Mouse (Mus musculus) testis, adult 2 months (tissue): ENCODE measurements at regions not wholly inside any gene's neighbourhood (a gene's known extent, or its start where the extent isn't known, plus 50 kb on each side); places are given as distances from the start of the nearest gene placed in this dataset.
"Not testable (repeated sequence)": the region's sequence is repeated elsewhere in the genome, so short reads cannot be mapped to it uniquely, and the experiment has no call there.

Source experiments
- H3K27ac ChIP-seq: fragments of 200-500 bp; 2 replicates; pipeline ENCODE4 v1.5.1; 2012; ENCODE audit warnings: low read depth, low read length; ENCODE audit not compliant: control insufficient read depth, insufficient read depth
- H3K27me3 ChIP-seq: fragments of 200-500 bp; 2 replicates; pipeline ENCODE4 v1.6.1; 2012; ENCODE audit warnings: mild to moderate bottlenecking, low read length, moderate library complexity; ENCODE audit not compliant: control insufficient read depth, insufficient read depth
- H3K36me3 ChIP-seq: fragments of 200-500 bp; 2 replicates; pipeline ENCODE4 v1.6.1; 2012; ENCODE audit warnings: mild to moderate bottlenecking, low read length; ENCODE audit not compliant: control insufficient read depth, insufficient read depth
- H3K4me1 ChIP-seq: fragments of 200-500 bp; 2 replicates; pipeline ENCODE4 v1.6.1; 2012; ENCODE audit warnings: low read length; ENCODE audit not compliant: control insufficient read depth, insufficient read depth
- H3K4me3 ChIP-seq: fragments of 200-500 bp; 2 replicates; pipeline ENCODE4 v1.5.1; 2012; ENCODE audit warnings: low read depth, mild to moderate bottlenecking, low read length, moderate library complexity, mixed read lengths; ENCODE audit not compliant: control insufficient read depth
- CTCF ChIP-seq: fragments of 200-500 bp; IDR thresholded peaks from 2 replicates; pipeline ENCODE4 v1.5.1; 2012; ENCODE audit warnings: low read depth, mild to moderate bottlenecking, inconsistent platforms, low read length, moderate library complexity; ENCODE audit not compliant: control insufficient read depth, insufficient read depth, insufficient replicate concordance
- POLR2A ChIP-seq: fragments of 200-500 bp; IDR thresholded peaks from 2 replicates; pipeline ENCODE4 v1.6.1; 2012; ENCODE audit warnings: low read depth, mild to moderate bottlenecking, inconsistent platforms, low read length, moderate library complexity; ENCODE audit not compliant: control insufficient read depth

DNA sequence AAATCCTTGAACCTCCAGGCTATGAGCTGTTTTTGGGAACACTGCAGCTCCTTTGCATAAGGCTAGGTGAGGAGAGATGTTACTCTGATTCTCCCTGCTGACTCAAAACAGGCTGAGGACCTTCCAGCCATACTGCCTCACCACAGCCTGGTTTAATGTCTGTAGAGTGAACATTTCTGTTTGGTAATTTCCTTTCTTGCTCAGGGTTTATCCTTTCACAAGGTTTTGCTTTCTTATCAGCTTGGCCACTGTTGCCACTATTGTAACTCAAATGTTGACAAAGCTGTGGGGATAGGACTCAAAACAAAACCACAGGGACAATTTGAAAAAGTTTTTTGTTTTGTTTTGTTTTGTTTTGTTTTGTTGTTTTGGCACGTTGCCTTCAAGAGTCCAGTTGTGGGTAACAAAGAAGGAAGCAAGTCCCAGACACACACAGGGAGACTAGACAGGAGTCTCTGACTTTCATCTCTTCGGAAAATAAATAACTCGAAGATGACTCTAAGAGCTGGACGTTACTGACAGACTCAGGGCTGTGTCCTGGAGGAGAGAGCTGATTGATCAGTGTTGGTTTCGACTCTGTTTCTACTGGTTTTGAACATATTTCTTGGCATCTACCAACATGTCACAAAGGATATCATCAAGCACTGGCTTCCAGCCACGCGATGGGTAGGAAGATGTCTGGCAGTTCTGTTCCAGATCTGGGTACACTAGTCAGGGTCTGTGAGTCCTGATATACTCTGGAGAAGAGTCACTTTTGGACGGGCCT, 268.9 kb upstream of the Arglu1 start:
- Histone ChIP-seq H3K4me3 (no peak overlapping the region), H3K36me3 (no peaks in the 10 kb centered on the region), H3K27me3 (no peaks in the 10 kb centered on the region), H3K27ac (no peak overlapping the region), H3K4me1 (no peaks in the 10 kb centered on the region)
- no peak for TF ChIP-seq POLR2A
- no peak for TF ChIP-seq CTCF

DNA sequence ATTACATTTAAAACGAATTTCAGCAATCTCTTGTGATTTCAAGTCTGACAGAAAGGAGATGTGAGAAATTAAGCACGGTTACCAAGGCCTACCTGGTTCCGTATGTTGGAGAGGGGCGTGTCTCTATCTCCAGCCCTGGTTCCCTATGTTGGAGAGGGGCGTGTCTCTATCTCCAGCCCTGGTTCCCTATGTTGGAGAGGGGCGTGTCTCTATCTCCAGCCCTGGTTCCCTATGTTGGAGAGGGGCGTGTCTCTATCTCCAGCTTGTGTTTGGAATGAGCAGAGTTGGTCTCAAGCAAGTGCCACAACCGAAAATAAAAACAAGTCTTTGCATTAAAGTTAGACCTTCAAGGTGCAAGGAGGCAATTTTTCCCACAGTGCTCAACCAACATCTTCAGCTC, 267.8 kb upstream of the Arglu1 start:
- H3K36me3 ChIP-seq, H3K4me1 ChIP-seq: not testable (repeated sequence)

DNA sequence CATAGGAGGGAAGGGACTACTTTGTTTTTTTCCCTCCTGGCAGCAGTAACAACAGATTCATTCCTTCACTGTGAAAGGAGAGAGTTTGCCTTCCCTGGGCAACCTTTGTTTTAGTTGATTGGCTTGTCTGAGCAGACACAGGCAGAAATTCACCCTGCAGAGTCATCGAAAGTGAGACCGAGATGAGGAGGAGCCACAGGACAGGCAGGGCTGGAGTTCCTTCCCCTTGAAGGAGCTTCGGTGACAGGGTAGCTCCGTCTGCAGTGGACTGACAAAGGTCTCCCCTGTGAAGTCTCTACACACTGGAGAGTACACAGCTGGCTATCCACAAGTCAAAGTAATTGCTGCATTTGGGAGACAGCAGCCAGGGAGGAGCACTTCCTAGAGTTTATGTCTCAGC, 261.9 kb upstream of the Arglu1 start:
- Histone ChIP-seq H3K27ac (no peak overlapping the region), H3K36me3 (no peaks in the 10 kb centered on the region), H3K27me3 (no peaks in the 10 kb centered on the region), H3K4me3 (no peak overlapping the region), H3K4me1 (no peaks in the 10 kb centered on the region)
- no peak for TF ChIP-seq POLR2A
- no peak for TF ChIP-seq CTCF

More for the DNA sequence above, 267.8 kb upstream of the Arglu1 start:
- H3K27me3 ChIP-seq, H3K4me3 ChIP-seq, H3K27ac ChIP-seq: not testable (repeated sequence)

DNA sequence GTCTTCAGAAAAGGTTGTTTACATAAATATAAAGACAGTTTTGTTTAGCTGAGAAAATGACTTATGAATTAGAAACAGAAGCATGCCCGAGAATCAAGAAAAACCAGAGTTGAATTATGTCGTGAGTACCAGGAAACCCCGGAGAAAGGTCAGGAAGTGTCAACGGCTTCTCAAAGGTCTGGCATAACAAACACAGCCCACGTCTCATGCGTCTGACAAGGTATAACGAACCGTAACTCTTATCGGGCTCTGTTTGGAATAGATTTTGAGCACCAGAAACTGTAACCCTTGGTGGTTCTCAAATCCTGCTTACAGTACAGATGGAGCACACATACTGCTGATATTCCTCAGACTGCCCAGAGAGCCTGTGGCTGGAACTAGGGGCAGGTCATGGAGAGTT, 260.9 kb upstream of the Arglu1 start:
- Histone ChIP-seq H3K4me3 (no peak overlapping the region), H3K27me3 (no peaks in the 10 kb centered on the region), H3K36me3 (no peaks in the 10 kb centered on the region), H3K4me1 (no peaks in the 10 kb centered on the region), H3K27ac (no peak overlapping the region)
- no peak for TF ChIP-seq CTCF
- no peak for TF ChIP-seq POLR2A

DNA sequence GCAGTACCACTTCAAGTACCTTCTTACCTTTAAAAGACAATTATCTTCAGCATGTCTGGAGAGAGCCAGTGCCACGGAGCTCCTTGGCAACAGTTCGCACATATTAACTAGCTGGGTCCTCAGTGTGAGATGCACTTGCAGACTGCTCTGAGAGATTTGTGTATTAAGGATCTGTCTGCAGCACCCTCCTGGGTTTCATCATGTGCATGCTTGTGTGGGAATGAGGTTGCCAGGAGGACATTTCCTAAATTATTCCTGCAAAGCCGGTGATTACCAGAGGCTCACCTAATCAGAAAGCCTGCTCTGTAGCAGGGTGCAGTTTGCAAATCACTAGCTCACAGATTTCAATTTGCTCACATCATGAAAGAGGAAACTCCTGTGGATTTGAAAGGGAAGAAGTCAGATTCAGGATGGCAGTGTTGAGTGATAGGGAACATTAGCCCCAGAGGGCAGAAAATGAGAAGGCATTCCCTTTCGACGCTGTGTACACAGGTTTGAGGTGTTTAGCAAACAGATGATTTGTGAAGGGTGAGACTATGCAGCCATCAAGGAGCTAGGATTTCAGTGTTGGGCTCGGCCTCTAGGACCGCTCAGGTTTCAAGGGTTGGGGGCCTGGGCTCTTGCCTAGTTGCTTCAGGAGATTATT, 257.3 kb upstream of the Arglu1 start:
- no peak overlapping the region for H3K27ac ChIP-seq
- TF ChIP-seq CTCF (no peak), POLR2A (no peak)

DNA sequence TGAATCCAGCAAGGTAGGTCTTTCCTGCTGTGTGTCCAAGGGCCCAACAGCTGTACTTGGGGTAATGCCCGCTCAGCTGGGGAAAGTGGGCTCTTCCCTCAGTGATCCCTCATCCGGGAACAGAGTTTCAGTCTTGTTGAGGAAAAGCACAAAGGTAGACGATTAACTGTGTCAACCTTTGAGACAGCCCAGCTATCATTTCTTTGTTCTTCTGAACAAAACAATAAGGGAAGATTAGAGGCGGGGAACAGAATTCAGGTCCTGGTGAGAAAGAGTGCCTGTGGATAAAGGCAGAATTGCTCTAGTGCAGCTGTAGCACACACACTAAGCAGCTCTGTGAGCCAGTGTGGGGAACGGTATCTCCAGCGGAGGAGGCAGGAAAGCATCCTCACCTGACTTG, 252.7 kb upstream of the Arglu1 start:
- TF ChIP-seq POLR2A (no peak), CTCF (no peak)
- no peaks in the 10 kb centered on the region for H3K27me3 ChIP-seq
- no peak overlapping the region for H3K27ac ChIP-seq
- no peaks in the 10 kb centered on the region for H3K36me3 ChIP-seq
- no peak overlapping the region for H3K4me3 ChIP-seq
- H3K4me1 ChIP-seq = no peaks in the 10 kb centered on the region

More for the DNA sequence above, 257.3 kb upstream of the Arglu1 start:
- H3K36me3 ChIP-seq = no peaks in the 10 kb centered on the region
- H3K27me3 ChIP-seq = no peaks in the 10 kb centered on the region
- H3K4me1 ChIP-seq = no peaks in the 10 kb centered on the region
- H3K4me3 ChIP-seq = no peak overlapping the region

DNA sequence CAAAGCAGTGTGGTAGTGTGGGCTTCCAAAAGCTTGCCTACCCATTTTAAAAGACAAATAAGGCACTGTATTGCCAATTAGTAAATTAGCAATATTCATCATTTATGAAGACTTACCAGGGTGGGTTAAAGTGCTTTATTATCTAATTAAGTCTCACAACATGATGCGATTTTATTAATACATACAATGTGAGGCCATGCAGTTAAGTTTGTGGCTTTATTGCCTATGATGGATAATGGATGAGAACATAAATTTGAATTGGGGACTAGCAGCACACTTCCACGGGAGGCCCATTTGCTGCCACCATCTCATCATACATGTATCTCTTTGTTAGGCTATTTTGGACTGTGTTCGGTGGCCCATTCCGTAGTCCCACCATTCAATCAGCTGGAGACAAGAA, 250.6 kb upstream of the Arglu1 start:
- no peaks in the 10 kb centered on the region for H3K27me3 ChIP-seq
- H3K27ac ChIP-seq = no peak overlapping the region
- H3K36me3 ChIP-seq = no peaks in the 10 kb centered on the region
- TF ChIP-seq POLR2A (no peak), CTCF (no peak)
- H3K4me1 ChIP-seq = no peaks in the 10 kb centered on the region
- H3K4me3 ChIP-seq = no peak overlapping the region
